Mouse (Mus musculus) ZHBTc4 (cell line): Measurements from ENCODE around the gene Pip4p1.

ENCODE experiments used
- DNase-seq: peaks from one replicate; pipeline ENCODE4 v3.0.0-alpha.2; 2011; ENCODE audit warnings: low read depth, low spot score

The Pip4p1 gene

DNA sequence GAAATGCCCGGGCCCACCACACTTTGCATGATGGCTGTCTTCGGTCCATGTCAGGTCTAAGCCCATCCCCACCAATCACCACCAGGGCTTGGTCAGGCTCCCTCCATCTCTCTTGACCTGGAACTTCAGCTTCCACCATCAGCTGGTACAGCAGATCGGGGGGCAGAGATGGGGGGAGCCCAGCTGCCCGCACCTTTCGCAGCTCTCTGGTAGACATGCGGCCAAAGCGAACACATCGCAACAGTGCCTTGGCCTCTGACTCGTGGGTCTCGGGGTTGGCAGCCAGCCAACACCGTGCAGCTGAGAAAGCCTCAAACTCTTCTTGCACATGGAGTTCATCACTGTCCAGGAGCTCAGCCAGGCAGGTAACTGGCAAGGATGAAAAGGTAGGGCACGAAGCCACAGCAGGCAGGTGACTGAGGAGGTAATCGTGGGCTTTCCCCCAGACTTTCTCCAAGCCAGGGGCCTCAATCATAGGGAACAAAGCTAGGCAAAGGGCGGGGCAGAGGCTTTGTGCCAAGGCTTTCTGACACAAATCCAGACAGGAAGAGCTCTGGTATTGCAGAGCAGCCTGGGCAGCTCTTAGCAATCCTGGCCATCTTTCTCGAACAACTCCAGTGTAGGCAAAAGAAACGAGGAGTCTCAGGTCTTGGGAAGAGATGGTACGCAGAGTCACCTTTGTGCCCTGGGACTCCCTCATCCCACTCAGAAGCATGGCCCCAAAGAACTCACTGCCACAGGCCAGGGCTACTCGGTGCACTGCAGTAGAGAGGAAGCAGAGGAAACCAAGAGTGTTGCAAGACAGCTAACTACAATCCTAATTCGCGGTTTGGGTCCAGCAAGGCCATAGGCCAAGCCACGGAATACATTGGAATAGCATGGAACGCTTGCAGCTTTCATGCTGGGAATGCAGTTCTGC is 37.9 kb downstream of the Pip4p1 start:
- no peak for DNase-seq

DNA sequence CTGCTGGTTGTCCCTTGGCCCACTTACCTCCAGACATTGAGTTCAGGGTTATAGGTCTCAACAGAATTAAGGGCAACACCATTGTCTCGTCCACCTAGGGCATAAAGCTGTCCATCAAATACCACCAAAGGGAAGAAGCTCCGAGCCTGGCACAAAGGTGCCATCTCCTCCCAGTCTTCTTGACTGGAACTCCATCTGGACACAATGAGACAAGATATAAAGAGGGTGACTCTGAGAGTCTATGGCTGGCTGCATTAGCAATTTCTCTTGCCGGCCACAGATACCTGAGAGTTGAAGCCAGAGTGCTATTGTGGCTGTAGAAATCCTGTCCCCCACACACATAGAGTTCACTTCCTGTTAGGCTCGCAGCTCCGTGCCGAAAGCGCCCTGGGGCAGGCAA is 38.6 kb downstream of the Pip4p1 start:
- no peak for DNase-seq

DNA sequence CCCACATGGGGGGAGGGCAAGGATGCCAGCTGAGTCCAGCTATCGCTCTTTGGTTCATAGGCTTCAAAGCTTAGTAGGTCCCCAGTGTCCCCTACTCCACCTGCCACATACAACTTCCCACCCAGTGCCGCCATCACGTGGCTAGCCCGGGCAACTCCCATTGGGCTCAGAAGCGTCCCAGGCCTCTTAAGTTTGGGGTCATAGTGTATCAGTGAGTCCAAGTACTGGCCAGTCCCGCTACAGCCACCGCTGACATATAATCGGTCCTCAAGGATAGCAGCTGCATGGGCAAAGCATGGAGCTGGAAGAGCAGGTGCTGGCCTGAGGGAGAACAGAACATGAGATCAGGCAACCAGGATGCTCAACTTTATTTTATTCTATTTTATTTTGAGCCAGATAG is 39.0 kb downstream of the Pip4p1 start:
- no peak for DNase-seq

DNA sequence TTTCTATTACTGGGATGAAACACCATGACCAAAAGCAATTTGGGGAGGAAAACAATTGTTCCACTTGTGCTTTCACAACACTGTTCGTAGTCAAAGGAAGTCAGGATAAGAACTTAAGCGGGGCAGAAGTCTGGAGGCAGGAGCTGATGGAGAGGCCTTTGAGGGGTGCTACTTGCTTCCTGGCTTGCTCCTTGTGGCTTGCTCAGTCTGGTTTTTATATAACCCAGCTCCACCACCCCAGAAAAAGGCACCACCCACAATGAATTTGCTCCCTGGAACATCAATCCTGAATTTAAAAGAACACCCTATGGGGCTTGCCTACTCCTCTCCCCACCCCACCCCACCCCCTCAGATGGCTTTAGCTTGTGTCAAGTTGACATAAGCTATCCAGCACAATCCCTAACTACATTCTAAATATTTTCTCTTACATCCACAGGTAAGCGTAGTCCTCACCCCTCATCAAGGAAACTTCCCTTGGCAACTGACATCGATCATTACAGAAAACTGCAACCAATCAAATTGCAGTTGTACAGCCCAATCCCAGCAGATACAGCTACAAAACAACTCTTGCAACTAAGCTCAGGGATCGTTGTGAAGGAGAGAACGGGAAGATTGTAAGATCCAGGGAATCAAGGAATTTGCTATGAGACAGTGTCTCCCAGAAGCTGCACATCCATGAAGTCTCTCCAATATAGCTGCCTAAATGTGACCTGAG is 54.3 kb downstream of the Pip4p1 start:
- no peak for DNase-seq
